Mouse (Mus musculus): ENCODE data around the gene Lpcat2b.

DNA sequence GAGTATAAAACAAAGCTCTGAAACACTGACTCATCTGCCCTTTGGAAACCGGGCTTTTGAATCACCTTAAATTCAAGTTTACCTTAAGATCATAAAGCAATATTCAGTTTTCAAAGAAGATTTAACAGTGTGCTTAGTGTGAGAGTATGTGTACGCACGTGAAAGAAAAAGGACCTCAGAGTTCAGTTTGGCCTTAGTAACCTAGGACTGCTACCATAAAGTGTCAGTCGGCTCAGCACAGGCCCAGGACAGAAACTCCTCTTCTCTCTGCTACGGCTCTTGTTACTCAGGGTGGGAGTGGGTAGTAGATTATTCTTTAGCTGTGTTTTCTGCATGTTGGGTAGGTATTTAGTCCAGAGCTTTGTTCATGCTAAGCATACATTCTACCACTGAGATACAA, 18.3 kb downstream of the Lpcat2b start:
- TF ChIP-seq CTCF (IDR thresholded peaks at IDR 0.05; ENCODE audit: low read depth, low read length): no peak
- TF ChIP-seq POLR2A (IDR thresholded peaks at IDR 0.05; ENCODE audit: borderline replicate concordance, low read depth, low read length): no peak

Data from bone marrow macrophage, adult 2 months (primary cell).